Mouse (Mus musculus): ENCODE measurements around the gene Nbr1. TPM values are rescaled to one million over a fixed set of nuclear protein-coding genes. Genes with fewer than 3 reads are reported as not detected.
"Not testable (repeated sequence)": the region's sequence is repeated elsewhere in the genome, so short reads cannot be mapped to it uniquely, and the experiment has no call there.

Nbr1 gene
- total and polyA plus RNA-seq, 3 experiments, result 77.3 to 98.9 (median 86.2) TPM

DNA sequence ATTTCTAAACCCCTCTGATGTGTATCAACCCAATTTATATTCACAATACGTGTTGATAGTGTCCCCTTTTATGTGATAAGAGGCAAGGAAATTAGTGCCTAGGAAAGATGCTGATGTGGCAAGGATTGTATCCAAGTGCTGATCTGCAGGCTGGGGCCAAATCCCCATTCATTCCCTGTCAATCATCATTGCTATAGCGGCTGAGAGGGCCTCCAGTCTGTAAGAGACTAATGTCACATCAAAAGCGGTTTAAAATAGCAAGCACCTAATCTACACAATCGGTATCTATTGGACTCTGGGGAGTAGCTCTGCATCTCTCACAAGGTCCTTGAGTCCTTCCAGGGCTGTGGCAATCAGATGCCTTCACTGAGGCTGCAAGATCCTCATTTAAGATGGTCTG, 62.2 kb downstream of the Nbr1 start:
- H3K4me3 ChIP-seq, result no peak overlapping the region
- WGBS, result 57% methylated on average over 4 of the region's 4 CpGs
- H3K36me3 ChIP-seq (ENCODE audit: control insufficient read depth, insufficient read depth, low read length), result no peaks in the 10 kb centered on the region
- H3K79me2 ChIP-seq (replicated peaks; ENCODE audit: control insufficient read depth, insufficient read depth, low read length), result no peaks in the 10 kb centered on the region
- no peak overlapping the region for H3K9ac ChIP-seq (ENCODE audit: low read depth, low read length)
- H3K27ac ChIP-seq, result no peak overlapping the region
- no peaks in the 10 kb centered on the region for H3K4me1 ChIP-seq (ENCODE audit: control insufficient read depth, insufficient read depth, low read length)
- H3K27me3 ChIP-seq (ENCODE audit: control insufficient read depth, insufficient read depth, low read length), result 0 out of 2 replicates have a peak, but pooled peaks cover 3% of the 10 kb centered on the region
- TF ChIP-seq EP300 (IDR thresholded peaks at IDR 0.05; ENCODE audit: insufficient read depth, low read depth, low read length), result no peak
- DNase-seq, result no peak
- intact Hi-C loops (cut with DNase I), result no loop called here

DNA sequence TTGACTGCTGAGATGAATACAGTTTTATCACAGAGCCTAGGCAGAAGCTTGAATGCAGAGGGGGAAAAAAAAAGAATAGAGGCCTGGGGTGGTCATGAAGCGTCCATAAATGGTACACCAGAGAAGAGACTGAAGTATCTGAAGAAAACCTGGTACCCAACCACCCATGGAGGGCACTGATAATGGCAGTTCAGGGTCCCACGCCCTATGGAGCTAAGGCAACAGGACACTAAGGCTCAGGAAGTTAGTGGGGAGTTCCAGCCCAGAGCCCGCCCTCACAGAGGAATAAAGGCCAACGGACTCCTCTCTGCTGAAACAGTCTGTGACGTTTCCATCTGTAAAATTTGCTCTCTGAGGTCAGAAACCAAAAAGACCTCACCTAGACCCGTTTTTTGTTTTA, 63.4 kb downstream of the Nbr1 start:
- no peak for TF ChIP-seq CTCF (IDR thresholded peaks at IDR 0.05)
- no peak for TF ChIP-seq POLR2A (IDR thresholded peaks at IDR 0.05; ENCODE audit: insufficient read depth, low read depth, low read length)
- TF ChIP-seq EP300 (IDR thresholded peaks at IDR 0.05; ENCODE audit: insufficient read depth, low read depth, low read length), result no peak
- Histone ChIP-seq H3K79me2 (replicated peaks; ENCODE audit: control insufficient read depth, insufficient read depth, low read length) (no peaks in the 10 kb centered on the region), H3K9ac (ENCODE audit: low read depth, low read length) (no peak overlapping the region), H3K36me3 (ENCODE audit: control insufficient read depth, insufficient read depth, low read length) (no peaks in the 10 kb centered on the region), H3K4me3 (no peak overlapping the region), H3K27ac (no peak overlapping the region), H3K27me3 (ENCODE audit: control insufficient read depth, insufficient read depth, low read length) (0 out of 2 replicates have a peak, but pooled peaks cover 3% of the 10 kb centered on the region), H3K4me1 (ENCODE audit: control insufficient read depth, insufficient read depth, low read length) (no peaks in the 10 kb centered on the region)
- intact Hi-C loops (cut with DNase I), result no loop called here
- DNase-seq, result no peak
- WGBS, result 58% methylated on average over 6 of the region's 6 CpGs

DNA sequence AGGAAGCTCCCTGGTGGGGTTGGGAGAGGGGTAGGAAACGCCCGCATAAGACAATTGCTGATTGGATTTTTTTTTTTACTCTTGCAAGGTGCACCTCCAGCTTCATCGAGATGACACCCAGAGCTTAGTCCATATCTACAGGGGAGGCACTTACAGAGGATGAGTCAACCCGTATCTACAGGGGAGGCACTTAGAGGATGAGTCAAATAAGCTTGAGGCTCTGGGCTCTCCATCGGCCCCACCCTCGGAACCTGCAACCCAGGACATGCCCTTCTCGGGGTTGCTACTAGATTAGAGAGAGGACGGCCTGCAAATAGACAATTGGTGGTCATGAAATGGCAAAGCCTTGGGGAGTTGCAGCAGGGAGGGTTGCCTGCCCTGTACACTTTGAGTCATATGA, 64.2 kb downstream of the Nbr1 start:
- Histone ChIP-seq H3K4me3 (no peak overlapping the region), H3K27me3 (ENCODE audit: control insufficient read depth, insufficient read depth, low read length) (0 out of 2 replicates have a peak, but pooled peaks cover 3% of the 10 kb centered on the region), H3K9ac (ENCODE audit: low read depth, low read length) (no peak overlapping the region), H3K27ac (no peak overlapping the region), H3K36me3 (ENCODE audit: control insufficient read depth, insufficient read depth, low read length) (no peaks in the 10 kb centered on the region), H3K4me1 (ENCODE audit: control insufficient read depth, insufficient read depth, low read length) (no peaks in the 10 kb centered on the region), H3K79me2 (replicated peaks; ENCODE audit: control insufficient read depth, insufficient read depth, low read length) (no peaks in the 10 kb centered on the region)
- no peak for TF ChIP-seq CTCF (IDR thresholded peaks at IDR 0.05)
- no peak for TF ChIP-seq EP300 (IDR thresholded peaks at IDR 0.05; ENCODE audit: insufficient read depth, low read depth, low read length)
- TF ChIP-seq POLR2A (IDR thresholded peaks at IDR 0.05; ENCODE audit: insufficient read depth, low read depth, low read length), result no peak
- intact Hi-C loops (cut with DNase I), result no loop called here
- 75% methylated on average over 8 of the region's 8 CpGs for WGBS
- DNase-seq, result no peak

DNA sequence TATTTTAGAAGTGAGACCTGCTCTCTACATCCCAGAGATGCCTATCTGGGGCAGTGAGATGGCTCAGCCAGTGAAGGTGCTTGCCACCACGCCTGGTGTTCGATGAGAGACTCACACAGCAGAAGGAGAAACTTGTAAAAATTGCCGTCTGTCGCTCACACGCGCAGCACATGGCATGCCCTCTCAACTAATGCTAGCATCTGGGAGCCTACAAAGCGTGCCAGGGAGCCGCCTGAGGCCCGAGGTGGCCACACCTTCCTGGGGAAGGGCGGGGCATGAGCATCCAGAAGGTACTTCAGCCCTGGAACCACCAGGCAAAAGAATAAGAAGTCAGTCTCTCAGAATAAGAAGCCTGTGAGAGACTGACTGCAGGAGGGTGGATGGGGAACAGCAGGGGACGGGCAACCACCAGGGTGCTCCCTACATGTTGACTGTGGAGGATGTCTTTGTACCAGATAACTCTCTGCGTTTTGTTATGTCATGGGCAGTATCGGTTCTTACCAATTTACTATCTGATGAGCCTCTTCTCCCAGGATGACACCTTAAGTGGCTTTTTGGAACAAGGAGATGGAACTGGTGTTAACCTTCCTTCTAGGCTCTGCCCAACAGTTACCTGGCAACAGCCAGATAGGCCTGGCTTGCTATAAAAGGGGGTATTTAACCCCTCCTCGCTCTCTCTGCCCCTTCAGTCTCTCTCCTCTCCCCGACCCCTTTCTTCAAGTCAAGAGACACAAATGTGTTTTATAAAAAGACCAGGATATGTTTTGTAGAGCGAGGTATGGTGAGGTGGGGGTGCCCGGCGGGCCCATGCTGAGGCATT, 65.2 kb downstream of the Nbr1 start:
- Histone ChIP-seq H3K27me3 (ENCODE audit: control insufficient read depth, insufficient read depth, low read length) (0 out of 2 replicates have a peak, but pooled peaks cover 3% of the 10 kb centered on the region), H3K9ac (ENCODE audit: low read depth, low read length) (no peak overlapping the region), H3K36me3 (ENCODE audit: control insufficient read depth, insufficient read depth, low read length) (no peaks in the 10 kb centered on the region), H3K79me2 (replicated peaks; ENCODE audit: control insufficient read depth, insufficient read depth, low read length) (no peaks in the 10 kb centered on the region), H3K4me3 (no peak overlapping the region), H3K27ac (no peak overlapping the region), H3K4me1 (ENCODE audit: control insufficient read depth, insufficient read depth, low read length) (no peaks in the 10 kb centered on the region)
- intact Hi-C loops (cut with DNase I), result no loop called here
- TF ChIP-seq EP300 (IDR thresholded peaks at IDR 0.05; ENCODE audit: insufficient read depth, low read depth, low read length) (no peak), CTCF (IDR thresholded peaks at IDR 0.05) (no peak), POLR2A (IDR thresholded peaks at IDR 0.05; ENCODE audit: insufficient read depth, low read depth, low read length) (no peak)
- WGBS, result 26% methylated on average over 18 of the region's 18 CpGs
- DNase-seq, result no peak

DNA sequence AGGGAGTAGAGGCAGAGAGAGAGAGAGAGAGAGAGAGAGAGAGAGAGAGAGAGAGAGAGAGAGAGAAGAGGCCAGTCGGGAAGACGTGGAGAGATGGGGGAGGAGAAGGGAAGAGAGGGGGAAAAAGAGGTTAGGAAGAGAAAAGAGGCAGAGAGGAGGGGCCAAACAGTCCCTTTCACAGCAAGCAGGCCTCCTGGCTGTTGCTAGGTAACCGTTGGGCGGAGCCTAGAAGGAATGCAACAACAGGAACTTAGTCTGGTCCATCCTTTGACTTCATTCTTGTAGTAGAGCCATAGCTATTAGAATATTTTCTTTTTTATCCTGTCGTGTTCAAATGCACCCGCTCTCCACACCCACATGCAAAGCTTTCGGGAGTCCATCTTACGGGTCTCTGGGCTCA, 65.9 kb downstream of the Nbr1 start:
- intact Hi-C loops (cut with DNase I), result no loop called here

DNA sequence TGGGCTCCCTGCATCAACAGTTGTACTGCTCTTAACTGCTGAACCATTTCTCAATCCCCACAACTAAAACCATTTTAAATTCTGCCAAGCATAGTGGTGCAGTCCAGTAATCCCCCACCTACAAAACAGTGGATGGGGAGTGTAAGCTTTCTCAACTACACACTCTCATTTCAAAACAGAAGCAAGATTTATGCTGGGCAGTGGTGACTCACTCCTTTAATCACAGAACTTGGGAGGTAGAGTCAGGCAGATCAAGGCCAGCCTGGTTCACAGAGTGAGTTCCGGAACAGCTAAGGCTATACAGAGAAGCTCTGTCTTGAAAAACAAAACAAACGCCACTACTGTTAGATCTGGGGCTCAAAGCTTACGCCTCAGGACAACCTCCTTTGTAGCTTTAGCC, 66.6 kb downstream of the Nbr1 start:
- DNase-seq, result no peak
- H3K4me3 ChIP-seq, result no peak overlapping the region
- no peaks in the 10 kb centered on the region for H3K79me2 ChIP-seq (replicated peaks; ENCODE audit: control insufficient read depth, insufficient read depth, low read length)
- no peak overlapping the region for H3K9ac ChIP-seq (ENCODE audit: low read depth, low read length)
- H3K27ac ChIP-seq, result no peak overlapping the region
- TF ChIP-seq POLR2A (IDR thresholded peaks at IDR 0.05; ENCODE audit: insufficient read depth, low read depth, low read length) (no peak), CTCF (IDR thresholded peaks at IDR 0.05) (no peak), EP300 (IDR thresholded peaks at IDR 0.05; ENCODE audit: insufficient read depth, low read depth, low read length) (no peak)
- intact Hi-C loops (cut with DNase I), result no loop called here
- 84% methylated on average over 3 of the region's 3 CpGs for WGBS
- no peaks in the 10 kb centered on the region for H3K4me1 ChIP-seq (ENCODE audit: control insufficient read depth, insufficient read depth, low read length)
- no peaks in the 10 kb centered on the region for H3K36me3 ChIP-seq (ENCODE audit: control insufficient read depth, insufficient read depth, low read length)
- 0 out of 2 replicates have a peak, but pooled peaks cover 3% of the 10 kb centered on the region for H3K27me3 ChIP-seq (ENCODE audit: control insufficient read depth, insufficient read depth, low read length)

More for the DNA sequence above, 65.9 kb downstream of the Nbr1 start:
- TF ChIP-seq CTCF (IDR thresholded peaks at IDR 0.05), result no peak
- no peak for TF ChIP-seq POLR2A (IDR thresholded peaks at IDR 0.05; ENCODE audit: insufficient read depth, low read depth, low read length)
- no peak for TF ChIP-seq EP300 (IDR thresholded peaks at IDR 0.05; ENCODE audit: insufficient read depth, low read depth, low read length)
- no peak for DNase-seq
- H3K79me2 ChIP-seq (replicated peaks; ENCODE audit: control insufficient read depth, insufficient read depth, low read length), result no peaks in the 10 kb centered on the region
- H3K27ac ChIP-seq, result no peak overlapping the region
- 16% methylated on average over 8 of the region's 8 CpGs for WGBS
- no peaks in the 10 kb centered on the region for H3K36me3 ChIP-seq (ENCODE audit: control insufficient read depth, insufficient read depth, low read length)
- H3K4me1 ChIP-seq (ENCODE audit: control insufficient read depth, insufficient read depth, low read length), result no peaks in the 10 kb centered on the region
- no peak overlapping the region for H3K4me3 ChIP-seq
- H3K9ac ChIP-seq (ENCODE audit: low read depth, low read length), result no peak overlapping the region
- 0 out of 2 replicates have a peak, but pooled peaks cover 3% of the 10 kb centered on the region for H3K27me3 ChIP-seq (ENCODE audit: control insufficient read depth, insufficient read depth, low read length)

DNA sequence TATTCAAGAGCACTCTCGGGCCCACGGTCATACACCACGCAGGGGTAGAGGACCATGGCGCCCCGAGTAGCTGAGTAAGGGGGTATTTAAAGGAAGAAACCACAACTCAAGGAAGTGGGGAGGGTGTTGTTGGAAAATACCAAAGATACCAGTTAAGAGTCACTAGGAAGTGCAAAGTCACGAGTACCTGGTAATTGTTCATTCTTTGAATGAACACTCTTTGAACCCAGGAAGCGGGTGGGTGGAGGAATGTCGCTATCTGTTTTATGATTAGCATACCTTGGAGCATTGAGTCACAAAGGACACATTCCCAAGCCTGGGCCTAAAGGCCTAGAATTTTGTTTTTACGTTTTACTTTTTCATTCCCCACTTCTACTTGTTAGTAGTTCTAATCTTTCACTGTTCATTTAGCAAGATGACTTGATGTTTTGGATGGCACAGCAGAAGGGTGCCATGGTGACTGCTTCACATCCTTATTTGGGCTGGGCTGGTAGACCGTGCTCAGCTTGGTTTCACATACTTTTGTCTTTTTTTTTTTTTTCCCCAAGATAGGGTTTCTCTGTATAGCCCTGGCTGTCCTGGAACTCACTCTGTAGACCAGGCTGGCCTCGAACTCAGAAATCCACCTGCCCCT, 68.2 kb downstream of the Nbr1 start:
- H3K9ac ChIP-seq (ENCODE audit: low read depth, low read length); DNase-seq; H3K4me3 ChIP-seq; H3K27ac ChIP-seq; H3K36me3 ChIP-seq (ENCODE audit: control insufficient read depth, insufficient read depth, low read length); H3K79me2 ChIP-seq (replicated peaks; ENCODE audit: control insufficient read depth, insufficient read depth, low read length); H3K27me3 ChIP-seq (ENCODE audit: control insufficient read depth, insufficient read depth, low read length); H3K4me1 ChIP-seq (ENCODE audit: control insufficient read depth, insufficient read depth, low read length); intact Hi-C loops (cut with DNase I): not testable (repeated sequence)
- 77% methylated on average over 11 of the region's 11 CpGs for WGBS

Measured in heart, adult 2 months (tissue).